Mouse (Mus musculus) naive thymus-derived CD4-positive, alpha-beta T cell, adult 2 months (primary cell): ENCODE measurements around the gene Pou5f2.

ENCODE experiments used
- DNase-seq: peaks from one replicate; pipeline ENCODE4 v3.0.0-alpha.2; 2011; ENCODE audit warnings: low read depth

Pou5f2 gene

GRCm38 (mm10) chr13:78024683-78025294 is at the start of gene Pou5f2:
Pou5f2 (plus strand) TSS chr13:78024902.
- peak; percentile 4 for DNase-seq

- DNase-seq = no peak
Observed at GRCm38 (mm10) chr13:77976248-77976647, 48.5 kb upstream of the Pou5f2 start.

- no peak for DNase-seq
Observed at GRCm38 (mm10) chr13:77977121-77977520, 47.6 kb upstream of the Pou5f2 start.

- DNase-seq = peak; percentile 16
Observed at GRCm38 (mm10) chr13:77982105-77982851, 42.4 kb upstream of the Pou5f2 start.

- no peak for DNase-seq
Observed at GRCm38 (mm10) chr13:77982852-77983202, 41.9 kb upstream of the Pou5f2 start.

GRCm38 (mm10) chr13:77991189-77991886 is 33.4 kb upstream of the Pou5f2 start:
- no peak for DNase-seq

GRCm38 (mm10) chr13:78004649-78005048 is 20.1 kb upstream of the Pou5f2 start:
- no peak for DNase-seq

GRCm38 (mm10) chr13:78005344-78005743 is 19.4 kb upstream of the Pou5f2 start:
- DNase-seq = no peak

- no peak for DNase-seq
Observed at GRCm38 (mm10) chr13:78010176-78010575, 14.5 kb upstream of the Pou5f2 start.

- DNase-seq = no peak
Observed at GRCm38 (mm10) chr13:78032821-78033220, 8.1 kb downstream of the Pou5f2 start.

- no peak for DNase-seq
Observed at GRCm38 (mm10) chr13:78037203-78037602, 12.5 kb downstream of the Pou5f2 start.

- DNase-seq = no peak
Observed at GRCm38 (mm10) chr13:78043203-78043602, 18.5 kb downstream of the Pou5f2 start.

GRCm38 (mm10) chr13:78045116-78045515 is 20.4 kb downstream of the Pou5f2 start:
- no peak for DNase-seq
